Mouse (Mus musculus) subcutaneous adipose tissue, adult 2 months (tissue): ENCODE measurements around the gene Olfr1168. TPM values are rescaled to one million over a fixed set of nuclear protein-coding genes. Genes with fewer than 3 reads are reported as not detected.

Experiments used
- polyA plus RNA-seq: library from polyadenylated mRNA; depleted of rRNA; stranded (reverse); fragments of >200 nt; gene quantifications from 2 replicates; pipeline ENCODE4 v1.2.3, GENCODE M21; 2012; ENCODE audit warnings: low replicate concordance; rRNA removed

Olfr1168 gene
- polyA plus RNA-seq: not detected in 2 replicates

DNA sequence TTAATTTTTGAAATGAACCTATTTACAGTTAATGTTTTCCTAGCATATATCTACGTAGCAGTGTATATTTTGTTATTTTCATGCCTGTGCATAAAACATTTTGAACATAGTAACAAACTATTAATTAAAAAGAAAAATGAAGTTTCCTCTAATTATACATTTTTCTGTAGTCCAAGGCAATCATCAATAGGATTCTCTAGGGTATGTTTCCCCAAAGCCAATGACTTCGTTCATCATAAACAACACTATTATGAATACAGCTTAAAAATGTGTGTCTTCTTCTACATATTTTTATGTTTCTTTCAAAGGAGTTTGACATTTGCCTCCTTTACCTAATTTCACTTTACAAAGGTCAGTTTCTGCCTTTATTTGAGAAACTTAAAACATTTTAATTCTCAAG, at the start of gene Olfr1168:
Gene Olfr1168, plus strand, starts transcription at position 301 of the 400 bp plus-strand sequence.

DNA sequence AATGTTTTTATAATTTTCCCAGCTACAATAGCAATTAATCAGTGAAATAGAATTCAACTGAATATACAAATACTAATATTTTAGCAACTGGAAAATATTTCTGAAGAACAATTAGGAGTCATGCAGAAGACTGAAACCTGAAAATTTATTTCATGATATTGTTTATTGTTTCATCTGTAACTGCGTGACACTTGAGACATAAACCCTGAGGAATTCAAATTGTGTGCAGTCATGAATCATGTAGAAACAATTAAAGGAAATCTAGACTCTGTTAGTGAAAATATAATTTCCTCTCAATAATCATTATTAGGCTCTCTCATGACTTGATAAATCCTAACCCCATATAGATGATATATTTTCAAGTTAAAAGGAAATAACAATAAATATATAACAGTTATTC, 26.6 kb upstream of the Olfr1168 start, which contains the start of gene Olfr1167:
Gene Olfr1167, minus strand, starts transcription at position 101 of the 400 bp plus-strand sequence.

DNA sequence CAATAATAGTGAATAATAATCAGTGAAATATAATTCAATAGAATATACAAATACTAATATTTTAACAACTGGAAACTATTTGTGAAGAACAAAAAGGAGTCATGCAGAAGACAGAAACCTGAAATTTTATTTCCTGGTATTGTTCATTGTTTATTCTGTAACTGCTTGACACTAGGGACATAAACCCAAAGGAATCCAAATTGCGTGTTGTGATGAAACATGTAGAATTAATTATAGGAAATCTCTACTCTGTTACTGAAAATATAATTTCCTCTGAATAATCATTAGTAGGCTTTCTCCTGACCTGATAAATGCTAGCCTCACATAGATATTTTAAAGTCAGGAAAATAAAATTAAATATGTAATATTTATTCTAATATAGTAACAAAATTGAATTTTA, 46.6 kb downstream of the Olfr1168 start, which contains the start of gene Olfr1170:
Gene Olfr1170, minus strand, starts transcription at position 101 of the 400 bp plus-strand sequence.

Other genes starting within 250 kb of the Olfr1168 start
- gene Olfr1155, start 236.7 kb upstream of the Olfr1168 start, polyA plus RNA-seq: not detected in 2 replicates
- gene Olfr1156, start 228.8 kb upstream of the Olfr1168 start, polyA plus RNA-seq: not detected in 2 replicates
- not detected in 2 replicates for gene Olfr1157, start 213.6 kb upstream of the Olfr1168 start, polyA plus RNA-seq
- not detected in 2 replicates for gene Olfr74, start 207.2 kb upstream of the Olfr1168 start, polyA plus RNA-seq
- gene Olfr1158, start 191.8 kb upstream of the Olfr1168 start, polyA plus RNA-seq: not detected in 2 replicates
- gene Olfr1160, start 173.6 kb upstream of the Olfr1168 start, polyA plus RNA-seq: not detected in 2 replicates
- gene Olfr1161, start 159.1 kb upstream of the Olfr1168 start, polyA plus RNA-seq: not detected in 2 replicates
- not detected in 2 replicates for gene Olfr73, start 144.2 kb upstream of the Olfr1168 start, polyA plus RNA-seq
- gene Olfr1162, start 130.8 kb upstream of the Olfr1168 start, polyA plus RNA-seq: not detected in 2 replicates
- not detected in 2 replicates for gene Olfr1163, start 110.0 kb upstream of the Olfr1168 start, polyA plus RNA-seq
- gene Olfr1164, start 87.9 kb upstream of the Olfr1168 start, polyA plus RNA-seq: not detected in 2 replicates
- gene Olfr1166, start 53.6 kb upstream of the Olfr1168 start, polyA plus RNA-seq: not detected in 2 replicates
- not detected in 2 replicates for gene Olfr1167, start 26.7 kb upstream of the Olfr1168 start, polyA plus RNA-seq
- not detected in 2 replicates for gene Olfr1170, start 46.5 kb downstream of the Olfr1168 start, polyA plus RNA-seq
- not detected in 2 replicates for gene Olfr1173, start 98.0 kb downstream of the Olfr1168 start, polyA plus RNA-seq
- gene Olfr1174-ps, start 133.3 kb downstream of the Olfr1168 start, polyA plus RNA-seq: not detected in 2 replicates
- gene Olfr1175-ps, start 145.3 kb downstream of the Olfr1168 start, polyA plus RNA-seq: not detected in 2 replicates
- not detected in 2 replicates for gene Olfr1176, start 154.8 kb downstream of the Olfr1168 start, polyA plus RNA-seq
- not detected in 2 replicates for gene Olfr1177-ps, start 164.6 kb downstream of the Olfr1168 start, polyA plus RNA-seq
- not detected in 2 replicates for gene Olfr1178, start 205.2 kb downstream of the Olfr1168 start, polyA plus RNA-seq
- not detected in 2 replicates for gene Olfr1179, start 224.6 kb downstream of the Olfr1168 start, polyA plus RNA-seq
- not detected in 2 replicates for gene Olfr1180, start 237.3 kb downstream of the Olfr1168 start, polyA plus RNA-seq
- gene Olfr1181, start 244.3 kb downstream of the Olfr1168 start, polyA plus RNA-seq: not detected in 2 replicates